Mouse (Mus musculus) C2C12 (cell line): Measurements from ENCODE around the gene Bcas3.

Source experiments
- CTCF ChIP-seq: IDR thresholded peaks from one replicate; pipeline ENCODE4 v1.5.1; 2011; ENCODE audit not compliant: control insufficient read depth, insufficient read depth, insufficient read length
- MAX ChIP-seq: IDR thresholded peaks from one replicate; pipeline ENCODE4 v1.6.1; 2011; ENCODE audit warnings: mild to moderate bottlenecking, control low read depth
- MYOG ChIP-seq: IDR thresholded peaks from one replicate; pipeline ENCODE4 v1.6.1; 2011; ENCODE audit not compliant: control insufficient read depth, insufficient read length; ENCODE audit errors: extremely low read depth

DNA sequence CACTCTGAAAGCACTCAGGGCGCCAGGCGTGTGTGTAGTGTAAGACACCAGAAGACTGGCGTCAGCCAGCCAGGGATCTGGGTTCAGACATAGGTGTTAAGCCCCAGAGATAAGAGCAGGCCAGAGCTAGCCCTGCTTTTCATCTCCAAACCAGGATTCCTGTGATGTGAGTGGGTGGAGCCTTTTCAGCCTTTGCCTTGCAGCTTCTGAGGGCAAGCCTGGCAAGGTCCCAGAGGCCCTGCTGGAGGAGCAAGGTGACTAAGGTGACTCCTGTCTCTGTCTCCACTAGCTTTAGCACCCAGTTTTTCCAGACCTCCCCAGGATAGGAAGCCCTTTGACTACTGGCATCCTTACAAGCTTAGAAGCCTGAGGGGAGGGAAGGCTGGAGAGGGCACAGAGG, 465.4 kb downstream of the Bcas3 start:
- TF ChIP-seq CTCF, result no peak
- no peak for TF ChIP-seq MAX
- no peak for TF ChIP-seq MYOG
